Mouse (Mus musculus) liver, embryonic 16.5 days (tissue): Measurements from ENCODE around the gene Aldh3a1. TPM values are rescaled to one million over a fixed set of nuclear protein-coding genes. Genes with fewer than 3 reads are reported as not detected.

Experiments
- ATAC-seq: fragments of 200-750 bp; cut with Nextera tagmentation; 2 replicates; pipeline ENCODE4 v1.8.0; 2017; ENCODE audit warnings: low read depth, mild to moderate bottlenecking, moderate number of reproducible peaks, moderate library complexity
- H3K27ac ChIP-seq: fragments of 300-500 bp; sonication (generic); 2 replicates; pipeline ENCODE4 v1.5.1; 2014; ENCODE audit warnings: mild to moderate bottlenecking, low read length
- H3K27me3 ChIP-seq: fragments of 300-500 bp; sonication (generic); 2 replicates; pipeline ENCODE4 v1.6.1; 2014; ENCODE audit warnings: low read depth, low read length, mixed read lengths; ENCODE audit not compliant: control insufficient read depth, insufficient read depth
- H3K36me3 ChIP-seq: fragments of 300-500 bp; sonication (generic); 2 replicates; pipeline ENCODE4 v1.6.1; 2014; ENCODE audit warnings: mild to moderate bottlenecking; ENCODE audit not compliant: control insufficient read depth, insufficient read depth
- H3K4me1 ChIP-seq: fragments of 300-500 bp; sonication (generic); 2 replicates; pipeline ENCODE4 v1.6.1; 2014; ENCODE audit warnings: low read depth, low read length, mixed read lengths; ENCODE audit not compliant: control insufficient read depth
- H3K4me2 ChIP-seq: fragments of 300-500 bp; sonication (generic); 2 replicates; pipeline ENCODE4 v1.6.1; 2014; ENCODE audit warnings: low read depth, low read length, mixed read lengths
- H3K4me3 ChIP-seq: fragments of 300-500 bp; sonication (generic); 2 replicates; pipeline ENCODE4 v1.5.1; 2014; ENCODE audit warnings: low read depth, mild to moderate bottlenecking, low read length
- H3K9ac ChIP-seq: fragments of 300-500 bp; sonication (generic); 2 replicates; pipeline ENCODE4 v1.6.1; 2014; ENCODE audit warnings: low read depth, low read length
- H3K9me3 ChIP-seq: fragments of 300-500 bp; sonication (generic); replicated peaks from 2 replicates; pipeline ENCODE4 v1.6.1; 2016; ENCODE audit warnings: low read length; ENCODE audit not compliant: control insufficient read depth
- WGBS: fragments of 180-500 bp; shearing (Covaris S2); extraction: QIAGEN DNeasy Blood & Tissue Kit; methylation state at CpG from one replicate; pipeline ENCODE4 v1.1.7; 2014; ENCODE audit not compliant: insufficient replicate concordance; 5-methylcytosine and 5-hydroxymethylcytosine counted together
- polyA plus RNA-seq: library from polyadenylated mRNA; unstranded; fragments of >200 nt; fragmentation: Nextera tagmentation; extraction: Ambion mirVana; gene quantifications from 2 replicates; pipeline ENCODE4 v1.2.1, GENCODE M21; 2015

The Aldh3a1 gene
- polyA plus RNA-seq, 1 experiment from 2014 or later, result 0.05 TPM

GRCm38 (mm10) chr11:61244406-61244805, 37.1 kb downstream of the Aldh3a1 start:
- Histone ChIP-seq H3K27ac (no peak overlapping the region), H3K4me2 (no peak overlapping the region), H3K9ac (no peak overlapping the region), H3K36me3 (peaks cover 3% of the 10 kb centered on the region; the same call in 1 of the 2 replicates), H3K4me3 (no peak overlapping the region), H3K27me3 (no peaks in the 10 kb centered on the region), H3K9me3 (no peaks in the 10 kb centered on the region), H3K4me1 (no peaks in the 10 kb centered on the region)
- ATAC-seq, result no peak
- WGBS, result 75% methylated on average over 7 of the region's 7 CpGs

DNA sequence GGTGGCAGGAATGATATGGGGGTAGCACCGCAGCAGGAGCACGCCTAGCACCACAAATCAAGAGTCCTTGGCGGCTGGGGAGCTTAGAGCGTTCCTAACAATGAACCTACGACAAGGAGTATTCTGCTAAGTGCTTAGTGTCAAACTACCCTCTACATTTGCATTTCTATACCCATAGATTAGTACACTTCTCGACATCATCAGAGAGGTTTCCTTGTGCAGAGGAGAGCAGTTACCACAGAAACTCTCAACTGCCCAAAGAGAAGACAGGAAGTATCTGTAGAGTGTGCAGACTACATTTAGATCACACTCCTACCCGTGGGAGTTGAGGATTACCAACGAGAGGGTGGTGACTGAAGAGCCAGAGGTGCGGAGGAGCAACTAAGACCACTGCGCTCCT, 44.4 kb downstream of the Aldh3a1 start:
- 73% methylated on average over 10 of the region's 10 CpGs for WGBS
- ATAC-seq, result no peak
- H3K4me2 ChIP-seq, result no peak overlapping the region
- H3K27me3 ChIP-seq, result no peaks in the 10 kb centered on the region
- no peak overlapping the region for H3K9ac ChIP-seq
- H3K4me3 ChIP-seq, result no peak overlapping the region
- H3K36me3 ChIP-seq, result peaks cover 20% of the 10 kb centered on the region
- H3K9me3 ChIP-seq, result no peaks in the 10 kb centered on the region
- H3K27ac ChIP-seq, result no peak overlapping the region
- no peaks in the 10 kb centered on the region for H3K4me1 ChIP-seq

DNA sequence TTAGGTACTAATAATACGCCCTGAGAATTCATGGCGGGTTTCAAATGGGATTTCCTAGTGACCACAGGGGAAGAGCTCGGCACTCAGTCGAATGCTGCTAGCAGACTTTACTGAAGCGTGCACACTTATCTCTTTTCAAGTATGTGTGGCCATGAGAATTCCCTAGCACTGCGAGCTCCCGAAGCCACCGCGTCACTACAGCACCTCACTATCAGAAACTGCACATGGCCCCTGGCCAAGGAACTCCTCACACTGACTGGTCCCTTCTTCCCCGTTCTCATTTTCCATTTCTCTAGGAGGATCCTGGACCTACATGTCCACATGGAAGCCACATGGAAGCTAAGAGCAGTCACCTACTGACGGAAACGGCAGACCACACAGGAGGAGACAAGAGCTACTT, 45.5 kb downstream of the Aldh3a1 start:
- no peaks in the 10 kb centered on the region for H3K27me3 ChIP-seq
- no peak overlapping the region for H3K27ac ChIP-seq
- H3K9ac ChIP-seq, result no peak overlapping the region
- 76% methylated on average over 12 of the region's 12 CpGs for WGBS
- H3K4me1 ChIP-seq, result no peaks in the 10 kb centered on the region
- no peak for ATAC-seq
- no peak overlapping the region for H3K4me3 ChIP-seq
- peaks cover 18% of the 10 kb centered on the region for H3K36me3 ChIP-seq
- H3K9me3 ChIP-seq, result no peaks in the 10 kb centered on the region
- no peak overlapping the region for H3K4me2 ChIP-seq

DNA sequence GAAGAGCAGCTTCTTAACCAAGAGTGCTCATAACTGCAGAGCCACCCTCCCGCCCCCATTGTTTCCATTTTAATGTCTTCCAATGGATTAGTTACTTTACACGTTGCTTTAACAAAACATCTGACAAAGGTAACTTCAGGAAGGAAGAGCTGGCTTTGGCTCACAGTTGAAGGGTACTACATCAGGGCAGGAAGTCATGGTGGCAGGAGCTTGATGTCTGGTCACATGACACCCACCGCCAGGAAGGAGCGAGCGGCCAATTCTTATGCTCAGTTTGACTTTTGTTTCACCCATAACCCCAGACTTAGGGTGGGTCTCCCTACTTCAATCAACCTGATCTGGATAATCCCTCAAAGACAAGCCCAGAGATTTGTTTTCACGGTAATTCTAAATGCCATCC, 51.8 kb downstream of the Aldh3a1 start:
- Histone ChIP-seq H3K4me1 (no peaks in the 10 kb centered on the region), H3K9me3 (no peaks in the 10 kb centered on the region), H3K27ac (no peak overlapping the region), H3K4me2 (no peak overlapping the region), H3K9ac (no peak overlapping the region), H3K36me3 (peaks cover 21% of the 10 kb centered on the region), H3K4me3 (no peak overlapping the region), H3K27me3 (no peaks in the 10 kb centered on the region)
- 78% methylated on average over 6 of the region's 6 CpGs for WGBS
- ATAC-seq, result no peak

DNA sequence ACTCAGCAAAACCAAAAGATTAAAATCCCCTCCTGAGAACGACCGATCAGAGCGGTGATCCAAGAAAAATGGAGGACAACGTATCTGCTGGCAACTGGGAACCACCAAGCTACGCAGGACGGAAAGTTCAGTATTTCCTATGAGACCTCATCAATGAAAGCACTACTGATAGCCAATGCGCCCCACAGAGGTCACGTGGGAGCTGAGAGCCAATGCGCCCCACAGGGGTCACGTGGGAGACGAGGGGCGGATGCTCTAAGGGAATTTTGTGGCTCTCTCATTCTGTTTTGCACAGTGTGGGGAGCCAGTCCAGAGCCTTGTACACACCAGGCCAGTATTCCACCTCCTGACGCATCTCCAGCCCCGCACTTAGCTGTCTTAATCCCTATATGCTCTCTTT, 55.2 kb downstream of the Aldh3a1 start:
- H3K27ac ChIP-seq, result no peak overlapping the region
- H3K27me3 ChIP-seq, result no peaks in the 10 kb centered on the region
- peaks cover 17% of the 10 kb centered on the region; the same call in 1 of the 2 replicates for H3K36me3 ChIP-seq
- no peaks in the 10 kb centered on the region for H3K9me3 ChIP-seq
- peaks cover under 1% of the 10 kb centered on the region for H3K4me1 ChIP-seq
- no peak overlapping the region for H3K4me3 ChIP-seq
- ATAC-seq, result no peak
- H3K4me2 ChIP-seq, result no peak overlapping the region
- H3K9ac ChIP-seq, result no peak overlapping the region
- 86% methylated on average over 14 of the region's 14 CpGs for WGBS

DNA sequence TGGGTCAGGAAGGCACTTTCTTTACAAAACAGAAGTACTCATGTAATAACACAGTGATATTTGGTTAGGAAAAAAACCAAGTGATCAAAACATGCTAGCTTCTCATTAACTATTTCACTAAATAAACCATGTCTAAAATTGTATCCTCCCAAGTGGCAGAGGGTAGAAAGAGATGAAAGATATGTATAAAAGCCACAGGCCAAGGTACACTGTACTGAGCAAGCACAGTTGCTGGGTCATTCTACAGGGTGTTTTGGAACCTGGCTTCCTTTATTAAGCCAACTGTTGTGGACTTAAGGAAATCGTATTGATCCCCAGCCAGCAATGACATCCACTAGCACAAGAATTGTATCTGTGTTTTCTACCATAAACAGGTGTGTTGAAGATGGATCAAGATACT, 56.5 kb downstream of the Aldh3a1 start:
- peaks cover 12% of the 10 kb centered on the region for H3K4me1 ChIP-seq
- peak overlapping the region; percentile 1; the same call in 1 of the 2 replicates for H3K27ac ChIP-seq
- no peak overlapping the region for H3K4me3 ChIP-seq
- WGBS, result 67% methylated on average over 1 of the region's 1 CpGs
- H3K27me3 ChIP-seq, result no peaks in the 10 kb centered on the region
- no peaks in the 10 kb centered on the region for H3K9me3 ChIP-seq
- ATAC-seq, result no peak
- no peak overlapping the region for H3K9ac ChIP-seq
- H3K36me3 ChIP-seq, result peaks cover 17% of the 10 kb centered on the region; the same call in 1 of the 2 replicates
- no peak overlapping the region for H3K4me2 ChIP-seq

DNA sequence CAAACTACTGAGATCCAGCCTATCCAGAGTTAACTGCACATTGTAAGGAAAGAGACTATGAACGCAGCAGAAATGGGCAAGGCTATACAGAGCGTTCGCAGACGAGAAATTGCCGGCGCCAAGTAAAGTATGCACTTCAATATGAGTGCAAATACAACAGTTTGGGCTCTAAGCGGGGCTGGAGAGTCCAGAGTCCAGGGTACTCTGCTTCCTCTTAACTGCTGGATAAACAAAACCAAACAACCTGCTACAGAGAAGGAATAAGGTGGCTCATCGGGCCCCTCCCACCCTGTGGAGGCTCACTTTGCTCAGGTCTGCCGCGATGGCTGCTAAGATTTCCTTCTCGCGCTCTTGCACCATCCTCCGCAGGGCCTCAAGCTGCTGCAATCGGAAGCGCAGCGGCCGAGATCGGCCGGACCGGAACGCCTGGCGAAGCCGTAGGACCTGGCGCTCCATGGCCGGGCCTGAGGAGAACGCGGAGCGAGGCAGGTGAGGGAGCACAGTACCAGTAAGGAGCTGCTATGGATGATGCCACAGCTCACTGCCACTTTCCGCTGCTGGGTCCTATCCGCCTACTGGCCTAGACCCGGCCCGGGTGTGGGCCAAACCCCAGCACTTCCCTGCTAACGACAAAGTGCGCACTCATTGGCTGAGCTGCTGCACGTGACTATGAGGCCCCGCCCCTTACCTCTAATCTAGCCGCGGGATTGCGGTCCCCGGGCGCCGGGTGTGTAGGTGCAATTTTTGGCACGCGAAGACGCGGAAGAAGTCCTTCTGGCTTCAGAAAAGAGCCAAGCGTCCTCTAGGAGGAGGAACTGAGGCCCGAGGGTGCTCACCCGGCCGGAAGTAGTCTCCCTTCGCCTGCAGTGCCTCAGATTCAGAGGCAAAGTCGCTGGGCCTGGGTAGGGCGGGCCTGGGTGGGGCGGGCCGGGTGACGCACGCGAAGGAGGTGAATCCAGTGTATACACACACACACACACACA, 59.5 kb downstream of the Aldh3a1 start, which contains the start of gene Aldh3a2:
Gene Aldh3a2 (minus strand): TSS at position 914 of the 983 bp plus-strand sequence.
- peaks cover 16% of the 10 kb centered on the region for H3K4me1 ChIP-seq
- H3K27ac ChIP-seq, result peak within 1 kb of the TSS; percentile 95
- no peaks in the 10 kb centered on the region for H3K9me3 ChIP-seq
- H3K4me2 ChIP-seq, result peak within 1 kb of the TSS; percentile 96
- under 1% methylated on average over 58 of the region's 58 CpGs for WGBS
- peak; percentile 93 for ATAC-seq
- H3K36me3 ChIP-seq, result peaks cover 8% of the 10 kb centered on the region; the same call in 1 of the 2 replicates
- H3K9ac ChIP-seq, result peak within 1 kb of the TSS; percentile 86
- peak within 1 kb of the TSS; percentile 88 for H3K4me3 ChIP-seq
- H3K27me3 ChIP-seq, result no peaks in the 10 kb centered on the region
